Comparison of ENCODE assay signal across 8 mouse cellular contexts in genomic region chr14:101352046-101353008, GRCm38 (mm10).
DNase-seq lines count a peak whose midpoint lies in the region; ATAC-seq and TF ChIP-seq lines count a peak whose summit lies in the region.

No protein-coding gene starts in this region.

- no peak for DNase-seq in lung, postnatal 10 days
- peak; percentile 84 for DNase-seq in embryonic facial prominence, embryonic 14.5 days (ENCODE audit: low spot score)
- peak; percentile 10 to 12 for DNase-seq in heart, postnatal 36 days
- DNase-seq in limb, embryonic 10.5 days (ENCODE audit: low spot score): peak; percentile 50
- peak; percentile 9 for DNase-seq in right cerebral cortex, postnatal 14 days
- no peak for DNase-seq in urinary bladder, postnatal 14 days (ENCODE audit: low spot score)
- DNase-seq in stomach, postnatal 0 days (ENCODE audit: low spot score): no peak

- intact Hi-C loops in heart, postnatal 36 days (cut with DNase I): no loop called here

- no peaks in the 10 kb centered on the region for H3K27me3 ChIP-seq in lung, embryonic 15.5 days
- no peaks in the 10 kb centered on the region for H3K27me3 ChIP-seq in embryonic facial prominence, embryonic 14.5 days (replicated peaks; ENCODE audit: control insufficient read depth, insufficient read depth, low read length)
- H3K27me3 ChIP-seq in limb, embryonic 10.5 days (ENCODE audit: low read depth, poor library complexity, severe bottlenecking): no peaks in the 10 kb centered on the region
- no peaks in the 10 kb centered on the region for H3K27me3 ChIP-seq in stomach, postnatal 0 days (ENCODE audit: control insufficient read depth, insufficient read depth, low read length)

- 0 out of 2 replicates have a peak, but pooled peaks have one; percentile 27 for ATAC-seq in lung, embryonic 15.5 days (ENCODE audit: borderline replicate concordance, extremely low read depth, low FRiP score, low TSS enrichment)
- ATAC-seq in embryonic facial prominence, embryonic 14.5 days (ENCODE audit: low read depth): peak; percentile 86
- no peak for ATAC-seq in stomach, postnatal 0 days (ENCODE audit: low FRiP score, low TSS enrichment)

- no peak overlapping the region for H3K4me2 ChIP-seq in lung, embryonic 15.5 days
- no peak overlapping the region for H3K4me2 ChIP-seq in embryonic facial prominence, embryonic 14.5 days (ENCODE audit: low read depth, low read length)
- H3K4me2 ChIP-seq in stomach, postnatal 0 days (replicated peaks; ENCODE audit: low read depth): no peak overlapping the region

- WGBS in lung, embryonic 15.5 days: 28% methylated on average over 6 of the region's 6 CpGs
- 13% methylated on average over 6 of the region's 6 CpGs for WGBS in embryonic facial prominence, embryonic 14.5 days
- 56% methylated on average over 6 of the region's 6 CpGs for WGBS in limb, embryonic 10.5 days
- 25% methylated on average over 6 of the region's 6 CpGs for WGBS in stomach, postnatal 0 days

- H3K9ac ChIP-seq in lung, embryonic 15.5 days: no peak overlapping the region
- no peak overlapping the region for H3K9ac ChIP-seq in embryonic facial prominence, embryonic 14.5 days (ENCODE audit: low read depth, low read length)
- no peak overlapping the region for H3K9ac ChIP-seq in stomach, postnatal 0 days (ENCODE audit: low read length)

- H3K4me3 ChIP-seq in lung, embryonic 15.5 days: no peak overlapping the region
- H3K4me3 ChIP-seq in embryonic facial prominence, embryonic 14.5 days (ENCODE audit: low read depth, low read length): no peak overlapping the region
- H3K4me3 ChIP-seq in limb, embryonic 10.5 days: no peak overlapping the region
- H3K4me3 ChIP-seq in stomach, postnatal 0 days (ENCODE audit: low read depth, low read length): no peak overlapping the region

- H3K27ac ChIP-seq in lung, embryonic 15.5 days: no peak overlapping the region
- H3K27ac ChIP-seq in embryonic facial prominence, embryonic 14.5 days (replicated peaks; ENCODE audit: low read depth, low read length): peak overlapping the region; percentile 30; the same call in 1 of the 2 replicates
- H3K27ac ChIP-seq in limb, embryonic 10.5 days: no peak overlapping the region
- H3K27ac ChIP-seq in stomach, postnatal 0 days (replicated peaks): no peak overlapping the region

- H3K36me3 ChIP-seq in lung, embryonic 15.5 days: no peaks in the 10 kb centered on the region
- H3K36me3 ChIP-seq in embryonic facial prominence, embryonic 14.5 days (ENCODE audit: control insufficient read depth, insufficient read depth, low read length): no peaks in the 10 kb centered on the region
- no peaks in the 10 kb centered on the region for H3K36me3 ChIP-seq in limb, embryonic 10.5 days
- H3K36me3 ChIP-seq in stomach, postnatal 0 days (ENCODE audit: control insufficient read depth, insufficient read depth, low read length): no peaks in the 10 kb centered on the region

- no peaks in the 10 kb centered on the region for H3K9me3 ChIP-seq in lung, embryonic 15.5 days
- no peaks in the 10 kb centered on the region for H3K9me3 ChIP-seq in embryonic facial prominence, embryonic 14.5 days (ENCODE audit: control insufficient read depth, low read length)
- no peaks in the 10 kb centered on the region for H3K9me3 ChIP-seq in limb, embryonic 10.5 days (replicated peaks)
- no peaks in the 10 kb centered on the region for H3K9me3 ChIP-seq in stomach, postnatal 0 days (ENCODE audit: control insufficient read depth, low read length)

- H3K4me1 ChIP-seq in lung, embryonic 15.5 days: no peaks in the 10 kb centered on the region
- H3K4me1 ChIP-seq in embryonic facial prominence, embryonic 14.5 days (ENCODE audit: control insufficient read depth, insufficient read depth, low read length): peaks cover 7% of the 10 kb centered on the region; the same call in 1 of the 2 replicates
- peaks cover 15% of the 10 kb centered on the region for H3K4me1 ChIP-seq in limb, embryonic 10.5 days
- no peaks in the 10 kb centered on the region for H3K4me1 ChIP-seq in stomach, postnatal 0 days (replicated peaks; ENCODE audit: control insufficient read depth, insufficient read depth)

- no peak for TF ChIP-seq CTCF in stomach, postnatal 0 days (IDR thresholded peaks at IDR 0.05; ENCODE audit: low read depth)

- no peak for TF ChIP-seq EP300 in stomach, postnatal 0 days (optimal IDR thresholded peaks at IDR 0.05)

Comparison
In these comparisons a context has a peak if more than half of its experiments do, and no peak if none do; other contexts are left out.
1. DNase-seq: peak in embryonic facial prominence, embryonic 14.5 days (single experiment), heart, postnatal 36 days (2 of 2), limb, embryonic 10.5 days (single experiment) and right cerebral cortex, postnatal 14 days (single experiment); none in lung, postnatal 10 days (single experiment), urinary bladder, postnatal 14 days (single experiment) and stomach, postnatal 0 days (single experiment).